Mouse (Mus musculus): ENCODE results near the gene Cdk5r1. TPM values are rescaled to one million over a fixed set of nuclear protein-coding genes. Genes with fewer than 3 reads are reported as not detected.
"Not testable (repeated sequence)": the region's sequence is repeated elsewhere in the genome, so short reads cannot be mapped to it uniquely, and the experiment has no call there.

Gene Cdk5r1
- total and polyA plus RNA-seq, 3 experiments = 1.1 to 1.2 TPM; not detected in 1

GRCm38 (mm10) chr11:80453198-80453597, 23.6 kb upstream of the Cdk5r1 start (continued):
- TF ChIP-seq BHLHE40 (IDR thresholded peaks at IDR 0.05; ENCODE audit: borderline replicate concordance, low read depth, low read length) = no peak; the same call in 1 of the 2 replicates

GRCm38 (mm10) chr11:80463605-80464130, 13.2 kb upstream of the Cdk5r1 start:
- H3K9me3 ChIP-seq (replicated peaks; ENCODE audit: insufficient read depth, low read length); DNase-seq (ENCODE audit: low read depth, low spot score); H3K9ac ChIP-seq (ENCODE audit: control insufficient read depth, low read depth, low read length, poor library complexity, severe bottlenecking); H3K27me3 ChIP-seq (ENCODE audit: control insufficient read depth in 1 of 2, insufficient read depth in 2 of 2, low read length in 2 of 2); H3K4me3 ChIP-seq (ENCODE audit: control insufficient read depth in 1 of 2, insufficient read depth in 1 of 2, low read depth in 2 of 2, low read length in 2 of 2); H3K27ac ChIP-seq (ENCODE audit: control insufficient read depth, low read depth, low read length); H3K79me2 ChIP-seq (ENCODE audit: control insufficient read depth, insufficient read depth, low read length, poor library complexity); H3K4me1 ChIP-seq (ENCODE audit: control insufficient read depth in 1 of 2, insufficient read depth in 2 of 2, low read length in 2 of 2): not testable (repeated sequence)
- H3K36me3 ChIP-seq (ENCODE audit: control insufficient read depth in 1 of 2, insufficient read depth in 2 of 2, low read length in 2 of 2) = peaks cover 0 to 56% of the 10 kb centered on the region in 2 experiments; a peak in 3 of 4 replicates
- TF ChIP-seq ZNF384 (IDR thresholded peaks at IDR 0.05; ENCODE audit: low read depth, low read length) = peak; percentile 81
- peak; percentile 6 to 22 (median 18); a peak in 2 of 6 replicates for TF ChIP-seq CTCF (IDR thresholded peaks at IDR 0.05 in 2 of 3, conservative IDR thresholded peaks at IDR 0.05 in 1 of 3; ENCODE audit: control insufficient read depth in 1 of 3, insufficient read depth in 1 of 3, low read depth in 2 of 3, low read length in 3 of 3, poor library complexity in 1 of 3, severe bottlenecking in 1 of 3)
- TF ChIP-seq TBP (IDR thresholded peaks at IDR 0.05; ENCODE audit: low read depth, low read length) = peak; percentile 74

GRCm38 (mm10) chr11:80471836-80472605, 4.8 kb upstream of the Cdk5r1 start:
- Histone ChIP-seq H3K36me3 (ENCODE audit: control insufficient read depth in 1 of 2, insufficient read depth in 2 of 2, low read length in 2 of 2) (peaks cover 8 to 17% of the 10 kb centered on the region in 2 experiments), H3K9ac (ENCODE audit: control insufficient read depth, low read depth, low read length, poor library complexity, severe bottlenecking) (no peak overlapping the region)

GRCm38 (mm10) chr11:80474175-80474691, 2.6 kb upstream of the Cdk5r1 start:
- Histone ChIP-seq H3K4me3 (ENCODE audit: control insufficient read depth in 1 of 2, insufficient read depth in 1 of 2, low read depth in 2 of 2, low read length in 2 of 2) (no peak overlapping the region), H3K27me3 (ENCODE audit: control insufficient read depth in 1 of 2, insufficient read depth in 2 of 2, low read length in 2 of 2) (no peaks in the 10 kb centered on the region), H3K36me3 (ENCODE audit: control insufficient read depth in 1 of 2, insufficient read depth in 2 of 2, low read length in 2 of 2) (peaks cover 8 to 9% of the 10 kb centered on the region in 2 experiments), H3K4me1 (ENCODE audit: control insufficient read depth in 1 of 2, insufficient read depth in 2 of 2, low read length in 2 of 2) (peaks cover 0 to 15% of the 10 kb centered on the region in 2 experiments; a peak in 1 of 4 replicates), H3K9ac (ENCODE audit: control insufficient read depth, low read depth, low read length, poor library complexity, severe bottlenecking) (no peak overlapping the region), H3K9me3 (replicated peaks; ENCODE audit: insufficient read depth, low read length) (no peaks in the 10 kb centered on the region), H3K27ac (ENCODE audit: control insufficient read depth, low read depth, low read length) (no peak overlapping the region), H3K79me2 (ENCODE audit: control insufficient read depth, insufficient read depth, low read length, poor library complexity) (peaks cover 2% of the 10 kb centered on the region; the same call in 1 of the 2 replicates)
- peak; percentile 64 for DNase-seq (ENCODE audit: low read depth, low spot score)
- peak in 1 of 2 experiments; percentile 18; a peak in 1 of 4 replicates for TF ChIP-seq POLR2A (IDR thresholded peaks at IDR 0.05; ENCODE audit: control insufficient read depth in 1 of 2, insufficient read depth in 1 of 2, low read depth in 1 of 2, low read length in 2 of 2, poor library complexity in 1 of 2)
- TF ChIP-seq MXI1 (IDR thresholded peaks at IDR 0.05; ENCODE audit: low read depth, low read length) = no peak
- TF ChIP-seq TBP (IDR thresholded peaks at IDR 0.05; ENCODE audit: low read depth, low read length) = no peak
- TF ChIP-seq BHLHE40 (IDR thresholded peaks at IDR 0.05; ENCODE audit: borderline replicate concordance, low read depth, low read length) = no peak
- TF ChIP-seq ETS1 (IDR thresholded peaks at IDR 0.05; ENCODE audit: low read depth, low read length) = no peak
- no peak; the same call in 1 of the 2 replicates for TF ChIP-seq ZMIZ1 (IDR thresholded peaks at IDR 0.05; ENCODE audit: low read depth, low read length)
- TF ChIP-seq RCOR1 (IDR thresholded peaks at IDR 0.05; ENCODE audit: low read depth, low read length) = no peak
- peak; percentile 28; the same call in 1 of the 2 replicates for TF ChIP-seq RAD21 (IDR thresholded peaks at IDR 0.05; ENCODE audit: low read depth, low read length)
- no peak for TF ChIP-seq HCFC1 (IDR thresholded peaks at IDR 0.05; ENCODE audit: low read depth, low read length)
- no peak for TF ChIP-seq MAZ (IDR thresholded peaks at IDR 0.05; ENCODE audit: low read depth, low read length)
- no peak for TF ChIP-seq ZC3H11A (IDR thresholded peaks at IDR 0.05; ENCODE audit: low read depth, low read length)
- TF ChIP-seq CHD2 (IDR thresholded peaks at IDR 0.05; ENCODE audit: low read length) = no peak
- TF ChIP-seq GABPA (IDR thresholded peaks at IDR 0.05; ENCODE audit: low read depth, low read length) = no peak
- TF ChIP-seq TCF12 (IDR thresholded peaks at IDR 0.05; ENCODE audit: low read depth, low read length) = no peak
- TF ChIP-seq SMC3 (IDR thresholded peaks at IDR 0.05; ENCODE audit: low read depth, low read length) = peak; percentile 36; the same call in 1 of the 2 replicates
- TF ChIP-seq MYB (IDR thresholded peaks at IDR 0.05; ENCODE audit: low read depth, low read length) = no peak
- no peak for TF ChIP-seq ZNF384 (IDR thresholded peaks at IDR 0.05; ENCODE audit: low read depth, low read length)

More at GRCm38 (mm10) chr11:80471836-80472605, 4.8 kb upstream of the Cdk5r1 start:
- H3K27me3 ChIP-seq (ENCODE audit: control insufficient read depth in 1 of 2, insufficient read depth in 2 of 2, low read length in 2 of 2) = no peaks in the 10 kb centered on the region
- H3K4me3 ChIP-seq (ENCODE audit: control insufficient read depth in 1 of 2, insufficient read depth in 1 of 2, low read depth in 2 of 2, low read length in 2 of 2) = no peak overlapping the region
- H3K79me2 ChIP-seq (ENCODE audit: control insufficient read depth, insufficient read depth, low read length, poor library complexity) = peaks cover 2% of the 10 kb centered on the region; the same call in 1 of the 2 replicates
- H3K4me1 ChIP-seq (ENCODE audit: control insufficient read depth in 1 of 2, insufficient read depth in 2 of 2, low read length in 2 of 2) = peaks cover 0 to 7% of the 10 kb centered on the region in 2 experiments; a peak in 1 of 4 replicates
- TF ChIP-seq GABPA (IDR thresholded peaks at IDR 0.05; ENCODE audit: low read depth, low read length) (no peak), MXI1 (IDR thresholded peaks at IDR 0.05; ENCODE audit: low read depth, low read length) (no peak), MYC (IDR thresholded peaks at IDR 0.05; ENCODE audit: low read depth, low read length) (no peak), POLR2A (IDR thresholded peaks at IDR 0.05; ENCODE audit: control insufficient read depth in 1 of 2, insufficient read depth in 1 of 2, low read depth in 1 of 2, low read length in 2 of 2, poor library complexity in 1 of 2) (no peak), UBTF (IDR thresholded peaks at IDR 0.05; ENCODE audit: borderline replicate concordance, insufficient read depth, low read depth, low read length) (no peak), KAT2A (conservative IDR thresholded peaks at IDR 0.05; ENCODE audit: low read depth, low read length) (no peak)
- H3K27ac ChIP-seq (ENCODE audit: control insufficient read depth, low read depth, low read length) = no peak overlapping the region
- H3K9me3 ChIP-seq (replicated peaks; ENCODE audit: insufficient read depth, low read length) = no peaks in the 10 kb centered on the region
- no peak for DNase-seq (ENCODE audit: low read depth, low spot score)

All from MEL (cell line).